Mouse (Mus musculus) intestine, embryonic 14.5 days (tissue): ENCODE measurements at regions not wholly inside any gene's neighbourhood (a gene's known extent, or its start where the extent isn't known, plus 50 kb on each side); places are given as distances from the start of the nearest gene placed in this dataset.

Experiments
- ATAC-seq: fragments of 200-750 bp; cut with Nextera tagmentation; replicated peaks from 2 replicates; pipeline ENCODE4 v1.8.0; 2017; ENCODE audit warnings: low read depth, moderate number of reproducible peaks, moderate TSS enrichment, moderate library complexity; ENCODE audit not compliant: low FRiP score, low TSS enrichment
- DNase-seq: peaks from one replicate; pipeline ENCODE4 v3.0.0-alpha.2; 2018; ENCODE audit warnings: low spot score
- H3K27ac ChIP-seq: fragments of 300-500 bp; sonication (generic); 2 replicates; pipeline ENCODE4 v1.5.1; 2014; ENCODE audit warnings: low read depth, mild to moderate bottlenecking, control low read depth
- H3K27me3 ChIP-seq: fragments of 300-500 bp; sonication (generic); replicated peaks from 2 replicates; pipeline ENCODE4 v1.6.1; 2014; ENCODE audit warnings: low read length, control low read depth; ENCODE audit not compliant: control insufficient read depth, insufficient read depth
- H3K36me3 ChIP-seq: fragments of 300-500 bp; sonication (generic); 2 replicates; pipeline ENCODE4 v1.6.1; 2014; ENCODE audit warnings: low read length, control low read depth; ENCODE audit not compliant: control insufficient read depth, insufficient read depth
- H3K4me1 ChIP-seq: fragments of 300-500 bp; sonication (generic); replicated peaks from 2 replicates; pipeline ENCODE4 v1.6.1; 2014; ENCODE audit warnings: low read length, control low read depth, mixed read lengths; ENCODE audit not compliant: control insufficient read depth, insufficient read depth
- H3K4me2 ChIP-seq: fragments of 300-500 bp; sonication (generic); 2 replicates; pipeline ENCODE4 v1.6.1; 2014; ENCODE audit warnings: low read length
- H3K4me3 ChIP-seq: fragments of 300-500 bp; sonication (generic); 2 replicates; pipeline ENCODE4 v1.5.1; 2014; ENCODE audit warnings: low read depth, low read length, control low read depth, mixed read lengths
- H3K9ac ChIP-seq: fragments of 300-500 bp; sonication (generic); 2 replicates; pipeline ENCODE4 v1.6.1; 2014; ENCODE audit warnings: mild to moderate bottlenecking, low read length
- H3K9me3 ChIP-seq: fragments of 300-500 bp; sonication (generic); 2 replicates; pipeline ENCODE4 v1.6.1; 2016; ENCODE audit warnings: low read length, control low read depth; ENCODE audit not compliant: control insufficient read depth
- WGBS: fragments of 180-500 bp; shearing (Covaris S2); extraction: QIAGEN DNeasy Blood & Tissue Kit; methylation state at CpG from one replicate; pipeline ENCODE4 v1.1.7; 2014; 5-methylcytosine and 5-hydroxymethylcytosine counted together

DNA sequence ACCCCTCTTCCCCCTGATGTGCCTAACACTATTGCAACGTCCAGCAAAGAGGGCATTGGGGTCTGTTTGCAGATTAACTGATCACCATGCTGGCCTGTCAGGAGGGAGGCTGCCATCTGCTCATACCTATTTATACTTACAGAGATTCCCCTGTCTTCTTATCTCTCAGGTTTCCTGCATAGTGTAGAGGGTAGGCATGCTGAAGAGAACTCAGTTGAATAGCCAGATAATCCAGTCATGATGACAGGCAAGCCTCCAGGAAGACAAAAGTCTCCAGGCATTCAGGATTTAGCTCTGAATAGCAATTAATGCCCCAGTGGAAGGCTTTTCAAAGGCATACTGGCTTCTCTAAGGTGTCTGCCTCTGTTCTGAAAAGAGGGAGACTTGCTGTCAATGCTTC, 505.1 kb downstream of the Tmem132b start:
- H3K4me3 ChIP-seq = no peak overlapping the region
- ATAC-seq (no peak), DNase-seq (no peak)
- no peak overlapping the region for H3K4me2 ChIP-seq
- H3K27me3 ChIP-seq = no peaks in the 10 kb centered on the region
- no peaks in the 10 kb centered on the region for H3K4me1 ChIP-seq
- WGBS = 14% methylated on average over 1 of the region's 1 CpGs
- no peak overlapping the region for H3K27ac ChIP-seq
- no peak overlapping the region for H3K9ac ChIP-seq
- no peaks in the 10 kb centered on the region for H3K36me3 ChIP-seq
- 0 out of 2 replicates have a peak, but pooled peaks cover 2% of the 10 kb centered on the region for H3K9me3 ChIP-seq

GRCm38 (mm10) chr5:126045761-126046160, 514.2 kb downstream of the Tmem132b start:
- Histone ChIP-seq H3K27me3 (no peaks in the 10 kb centered on the region), H3K27ac (no peak overlapping the region), H3K4me1 (no peaks in the 10 kb centered on the region), H3K9me3 (0 out of 2 replicates have a peak, but pooled peaks cover 1% of the 10 kb centered on the region), H3K36me3 (no peaks in the 10 kb centered on the region), H3K9ac (no peak overlapping the region), H3K4me2 (no peak overlapping the region), H3K4me3 (no peak overlapping the region)
- WGBS = 77% methylated on average over 3 of the region's 3 CpGs
- ATAC-seq = no peak
- DNase-seq = no peak

DNA sequence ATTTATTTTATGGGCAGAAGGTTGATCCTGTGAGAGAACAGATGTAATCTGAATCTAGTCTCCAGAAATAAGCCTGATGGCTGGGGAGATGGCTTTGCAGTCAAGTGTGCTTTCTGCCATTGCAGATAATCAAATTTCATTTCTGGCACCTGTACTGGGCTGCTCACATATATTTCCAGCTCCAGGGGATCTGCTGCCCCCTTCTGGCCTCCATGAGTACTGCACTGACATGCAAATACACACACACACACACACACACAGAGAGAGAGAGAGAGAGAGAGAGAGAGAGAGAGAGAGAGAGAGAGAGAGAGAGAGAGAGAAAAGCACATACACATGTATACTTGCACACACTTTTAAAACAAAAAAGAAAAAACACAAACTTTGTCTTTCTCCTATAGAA, 532.1 kb downstream of the Tmem132b start:
- no peaks in the 10 kb centered on the region for H3K9me3 ChIP-seq
- no peaks in the 10 kb centered on the region for H3K27me3 ChIP-seq
- DNase-seq = no peak
- H3K4me1 ChIP-seq = no peaks in the 10 kb centered on the region
- H3K36me3 ChIP-seq = no peaks in the 10 kb centered on the region
- ATAC-seq = no peak
- no peak overlapping the region for H3K4me3 ChIP-seq
- no peak overlapping the region for H3K9ac ChIP-seq
- H3K27ac ChIP-seq = no peak overlapping the region
- H3K4me2 ChIP-seq = no peak overlapping the region

DNA sequence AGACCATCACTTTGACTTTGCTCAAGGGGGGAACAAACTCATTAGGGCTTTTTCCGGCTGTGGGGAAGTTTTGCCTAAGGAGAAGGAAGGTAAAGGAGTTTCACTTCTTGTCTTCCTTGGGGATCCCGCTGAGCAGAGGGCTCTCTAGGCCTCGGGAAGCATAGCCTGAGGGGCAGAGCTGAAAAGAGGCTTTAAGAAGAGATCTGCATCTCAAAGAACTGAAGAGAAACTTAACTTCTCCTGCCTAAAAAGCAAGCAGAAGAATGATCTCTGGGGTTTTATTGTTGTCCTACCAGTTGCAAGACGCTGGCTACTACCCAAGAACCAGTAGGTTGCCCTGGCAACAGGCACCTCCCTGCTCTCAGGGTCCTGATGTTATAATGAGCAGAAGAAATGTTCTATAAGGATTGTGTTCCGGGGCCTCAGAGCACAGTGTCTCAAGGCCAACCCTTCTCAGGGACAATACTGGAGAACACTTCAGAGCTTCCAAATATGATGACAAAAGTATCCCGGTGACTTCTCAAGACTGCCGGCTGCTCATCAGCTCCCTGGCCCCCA, 547.8 kb downstream of the Tmem132b start:
- Histone ChIP-seq H3K4me1 (no peaks in the 10 kb centered on the region), H3K4me2 (no peak overlapping the region), H3K9ac (no peak overlapping the region), H3K27me3 (no peaks in the 10 kb centered on the region), H3K36me3 (no peaks in the 10 kb centered on the region), H3K4me3 (no peak overlapping the region), H3K27ac (no peak overlapping the region), H3K9me3 (peaks cover 3% of the 10 kb centered on the region; the same call in 1 of the 2 replicates)
- DNase-seq (no peak), ATAC-seq (no peak)
- WGBS = 53% methylated on average over 7 of the region's 7 CpGs

DNA sequence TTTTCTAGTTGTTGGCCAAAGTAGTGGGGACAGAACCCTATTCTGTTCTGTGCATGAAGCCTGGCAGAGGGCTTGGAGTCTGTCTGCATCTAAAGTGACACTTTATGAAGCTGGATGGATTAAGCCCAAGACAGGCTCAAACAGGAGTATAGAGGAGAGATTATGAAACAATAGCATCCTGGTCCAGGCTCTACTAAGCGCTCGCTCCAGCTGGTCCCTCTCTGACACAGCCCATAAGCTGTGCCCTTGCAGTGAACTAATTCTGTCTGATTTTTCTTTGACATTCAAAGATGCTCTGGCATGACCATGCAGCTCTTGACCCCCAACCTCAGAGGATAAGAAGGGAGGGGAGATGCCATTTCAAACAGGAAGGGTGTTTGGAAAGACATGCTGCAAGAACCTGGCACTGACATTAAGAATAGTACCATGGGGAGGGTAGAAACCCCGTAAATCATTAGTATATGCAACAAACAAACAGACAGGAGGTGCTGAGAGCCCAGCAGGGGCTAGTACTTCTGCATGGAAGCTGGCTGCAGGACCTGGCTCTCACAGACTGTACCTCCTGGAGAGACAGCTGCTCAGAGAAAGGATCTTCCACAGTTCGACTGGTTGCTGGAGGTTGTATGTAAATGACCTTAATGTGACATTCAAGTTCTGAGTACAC, 556.8 kb downstream of the Tmem132b start:
- no peaks in the 10 kb centered on the region for H3K9me3 ChIP-seq
- no peaks in the 10 kb centered on the region for H3K27me3 ChIP-seq
- no peaks in the 10 kb centered on the region for H3K36me3 ChIP-seq
- H3K9ac ChIP-seq = no peak overlapping the region
- WGBS = 62% methylated on average over 4 of the region's 4 CpGs
- H3K27ac ChIP-seq = no peak overlapping the region
- DNase-seq = no peak
- H3K4me2 ChIP-seq = no peak overlapping the region
- no peak overlapping the region for H3K4me3 ChIP-seq
- no peak for ATAC-seq
- H3K4me1 ChIP-seq = no peaks in the 10 kb centered on the region

GRCm38 (mm10) chr5:126093196-126093595, 561.6 kb downstream of the Tmem132b start:
- Histone ChIP-seq H3K36me3 (no peaks in the 10 kb centered on the region), H3K27me3 (no peaks in the 10 kb centered on the region), H3K9ac (no peak overlapping the region), H3K4me3 (no peak overlapping the region), H3K4me2 (no peak overlapping the region), H3K27ac (no peak overlapping the region), H3K9me3 (no peaks in the 10 kb centered on the region), H3K4me1 (no peaks in the 10 kb centered on the region)
- ATAC-seq (no peak), DNase-seq (no peak)
- 78% methylated on average over 5 of the region's 5 CpGs for WGBS

DNA sequence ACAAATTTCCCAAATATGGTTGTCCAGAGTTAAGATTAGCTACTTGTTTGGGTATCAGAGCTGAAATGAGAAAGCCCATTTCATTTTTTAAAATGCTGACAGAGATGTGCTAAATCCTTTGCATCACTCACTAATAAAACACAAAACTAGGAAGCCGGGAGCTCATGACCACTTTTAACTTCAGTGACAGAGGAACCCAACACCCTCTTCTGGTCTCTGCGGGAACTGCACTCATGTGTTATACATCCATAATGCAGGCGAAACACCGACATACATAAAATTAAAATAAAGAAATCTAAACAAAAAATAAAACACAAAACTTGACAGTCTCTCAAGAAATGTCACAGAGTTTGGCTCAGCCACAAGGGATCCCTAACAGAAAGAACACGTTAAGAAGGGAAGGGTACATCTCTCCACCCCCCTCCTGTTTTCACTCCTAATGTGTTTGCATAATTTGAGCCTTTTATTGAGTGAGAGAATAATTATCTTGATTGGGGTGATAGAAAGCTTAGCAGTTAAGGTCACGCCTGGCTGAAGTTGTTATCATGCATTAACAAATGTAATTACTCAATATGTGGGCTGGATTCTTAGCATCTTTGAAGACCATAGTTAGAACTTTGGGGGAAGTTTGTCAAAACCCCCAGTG, 565.2 kb downstream of the Tmem132b start:
- ATAC-seq = no peak
- WGBS = 76% methylated on average over 6 of the region's 6 CpGs
- H3K27ac ChIP-seq = no peak overlapping the region
- no peak for DNase-seq
- no peak overlapping the region for H3K4me3 ChIP-seq
- no peak overlapping the region for H3K9ac ChIP-seq
- no peaks in the 10 kb centered on the region for H3K4me1 ChIP-seq
- no peaks in the 10 kb centered on the region for H3K36me3 ChIP-seq
- H3K9me3 ChIP-seq = no peaks in the 10 kb centered on the region
- no peaks in the 10 kb centered on the region for H3K27me3 ChIP-seq
- H3K4me2 ChIP-seq = no peak overlapping the region

- H3K4me3 ChIP-seq = no peak overlapping the region
- DNase-seq (no peak), ATAC-seq (no peak)
- H3K4me1 ChIP-seq = no peaks in the 10 kb centered on the region
- no peak overlapping the region for H3K4me2 ChIP-seq
- H3K9me3 ChIP-seq = no peaks in the 10 kb centered on the region
- H3K9ac ChIP-seq = no peak overlapping the region
- no peaks in the 10 kb centered on the region for H3K27me3 ChIP-seq
- no peak overlapping the region for H3K27ac ChIP-seq
- H3K36me3 ChIP-seq = no peaks in the 10 kb centered on the region
Measured at GRCm38 (mm10) chr5:126097262-126097628, 565.7 kb downstream of the Tmem132b start.

DNA sequence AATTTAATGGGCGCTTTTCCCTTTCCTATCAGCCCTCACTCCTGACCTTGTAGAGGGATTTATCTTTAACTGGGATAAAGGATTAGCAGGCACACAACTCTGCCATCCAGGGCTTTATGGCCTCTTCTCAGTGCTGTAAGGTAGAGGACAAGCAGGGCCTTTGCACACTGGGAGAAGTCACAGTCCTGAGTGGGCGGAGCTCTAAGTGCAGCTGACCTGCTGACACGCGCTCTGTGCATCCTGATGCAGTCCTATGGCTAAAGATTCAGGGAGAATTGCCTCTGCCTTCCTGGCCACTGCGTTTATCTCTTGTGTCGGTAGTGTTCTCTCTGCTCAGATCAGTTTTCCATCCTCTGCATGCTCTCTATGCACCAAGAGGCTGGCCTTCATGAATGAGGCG, 566.9 kb downstream of the Tmem132b start:
- Histone ChIP-seq H3K4me2 (no peak overlapping the region), H3K27me3 (no peaks in the 10 kb centered on the region), H3K36me3 (no peaks in the 10 kb centered on the region), H3K4me1 (no peaks in the 10 kb centered on the region), H3K27ac (no peak overlapping the region), H3K4me3 (no peak overlapping the region), H3K9me3 (no peaks in the 10 kb centered on the region), H3K9ac (no peak overlapping the region)
- ATAC-seq = 0 out of 2 replicates have a peak, but pooled peaks have one; percentile 32
- DNase-seq = no peak
- 67% methylated on average over 7 of the region's 7 CpGs for WGBS
